ENCODE assay signal across 8 mouse cellular contexts in the genomic region with DNA sequence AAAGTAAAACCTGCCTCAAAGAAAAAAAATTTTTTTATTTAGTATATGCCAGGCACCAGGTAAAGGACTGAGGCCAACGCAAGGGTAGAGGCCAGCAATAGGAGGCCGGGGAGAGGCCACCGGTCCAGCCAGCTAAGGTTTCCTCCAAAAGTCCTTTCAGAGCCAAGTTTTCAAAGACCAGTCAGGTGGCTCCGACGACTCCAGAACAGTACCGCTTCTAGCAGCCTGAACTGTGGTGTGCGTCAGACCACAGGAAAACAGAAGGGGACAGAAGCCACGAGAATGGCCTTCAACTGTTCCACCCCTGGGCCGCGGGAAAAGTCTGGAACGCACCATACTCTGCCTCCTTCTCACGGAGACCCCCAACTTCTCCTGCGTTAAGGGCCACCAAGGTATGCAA. TPM values are rescaled to one million over a fixed set of nuclear protein-coding genes. Genes with fewer than 3 reads are reported as not detected.
DNase-seq lines count a peak whose midpoint lies in the region; ATAC-seq and TF ChIP-seq lines count a peak whose summit lies in the region.

No protein-coding gene starts in this region.

- peak; percentile 36 for DNase-seq in gastrocnemius, adult 2 months
- no peak for DNase-seq in gastrocnemius, postnatal 4 days (ENCODE audit: low spot score in 2 of 2)
- DNase-seq in hindbrain, embryonic 14.5 days (ENCODE audit: low spot score), result no peak
- no peak for DNase-seq in gastrocnemius, postnatal 25 days
- DNase-seq in right cerebral cortex, postnatal 36 days (ENCODE audit: low spot score in 2 of 2), result no peak

- peak overlapping the region; percentile 99 for H3K4me2 ChIP-seq in hindbrain, embryonic 14.5 days (replicated peaks)
- peak overlapping the region; percentile 97 for H3K4me2 ChIP-seq in liver, embryonic 12.5 days
- peak overlapping the region; percentile 92 for H3K4me2 ChIP-seq in stomach, embryonic 15.5 days

- peak overlapping the region; percentile 84 for H3K9ac ChIP-seq in hindbrain, embryonic 14.5 days
- H3K9ac ChIP-seq in liver, embryonic 12.5 days, result peak overlapping the region; percentile 76
- 0 out of 2 replicates have a peak overlapping the region, but pooled peaks have one; percentile 35 for H3K9ac ChIP-seq in stomach, embryonic 15.5 days

- no peaks in the 10 kb centered on the region for H3K36me3 ChIP-seq in hindbrain, embryonic 14.5 days (replicated peaks; ENCODE audit: control insufficient read depth, insufficient read depth)
- no peaks in the 10 kb centered on the region for H3K36me3 ChIP-seq in liver, embryonic 12.5 days
- H3K36me3 ChIP-seq in stomach, embryonic 15.5 days, result no peaks in the 10 kb centered on the region

- peak overlapping the region; percentile 83 for H3K4me3 ChIP-seq in gastrocnemius, adult 2 months
- peak overlapping the region; percentile 81 for H3K4me3 ChIP-seq in bone marrow macrophage, adult 2 months (ENCODE audit: insufficient read depth, low read length)
- H3K4me3 ChIP-seq in hindbrain, embryonic 14.5 days (replicated peaks; ENCODE audit: low read length), result peak overlapping the region; percentile 85
- peak overlapping the region; percentile 77 for H3K4me3 ChIP-seq in liver, embryonic 12.5 days
- peak overlapping the region; percentile 58 for H3K4me3 ChIP-seq in stomach, embryonic 15.5 days (replicated peaks)

- TF ChIP-seq POLR2A in bone marrow macrophage, adult 2 months (IDR thresholded peaks at IDR 0.05; ENCODE audit: borderline replicate concordance, low read depth, low read length), result no peak

- H3K9me3 ChIP-seq in hindbrain, embryonic 14.5 days (ENCODE audit: control insufficient read depth, low read length), result no peaks in the 10 kb centered on the region
- no peaks in the 10 kb centered on the region for H3K9me3 ChIP-seq in liver, embryonic 12.5 days (replicated peaks)
- H3K9me3 ChIP-seq in stomach, embryonic 15.5 days, result no peaks in the 10 kb centered on the region

- peaks cover 15% of the 10 kb centered on the region for H3K4me1 ChIP-seq in bone marrow macrophage, adult 2 months (ENCODE audit: control insufficient read depth, insufficient read depth, low read length)
- peaks cover 13% of the 10 kb centered on the region for H3K4me1 ChIP-seq in hindbrain, embryonic 14.5 days (replicated peaks; ENCODE audit: control insufficient read depth, insufficient read depth, low read length)
- peaks cover 32% of the 10 kb centered on the region for H3K4me1 ChIP-seq in liver, embryonic 12.5 days
- peaks cover 8% of the 10 kb centered on the region; the same call in 1 of the 2 replicates for H3K4me1 ChIP-seq in stomach, embryonic 15.5 days

- WGBS in hindbrain, embryonic 14.5 days, result 23% methylated on average over 13 of the region's 13 CpGs
- WGBS in liver, embryonic 12.5 days (ENCODE audit: insufficient replicate concordance), result 13% methylated on average over 13 of the region's 13 CpGs
- WGBS in stomach, embryonic 15.5 days, result 24% methylated on average over 13 of the region's 13 CpGs

- intact Hi-C loops in gastrocnemius, adult 2 months (cut with DNase I), result no loop called here

- peak overlapping the region; percentile 95 for H3K27ac ChIP-seq in gastrocnemius, adult 2 months
- H3K27ac ChIP-seq in bone marrow macrophage, adult 2 months (ENCODE audit: insufficient read depth, low read depth, low read length), result no peak overlapping the region
- no peak overlapping the region for H3K27ac ChIP-seq in hindbrain, embryonic 14.5 days
- no peak overlapping the region for H3K27ac ChIP-seq in liver, embryonic 12.5 days
- H3K27ac ChIP-seq in stomach, embryonic 15.5 days, result no peak overlapping the region

- H3K27me3 ChIP-seq in hindbrain, embryonic 14.5 days (ENCODE audit: control insufficient read depth, insufficient read depth, low read length), result 0 out of 2 replicates have a peak, but pooled peaks cover 6% of the 10 kb centered on the region
- H3K27me3 ChIP-seq in liver, embryonic 12.5 days (replicated peaks), result no peaks in the 10 kb centered on the region
- no peaks in the 10 kb centered on the region for H3K27me3 ChIP-seq in stomach, embryonic 15.5 days (replicated peaks)

- no peak for ATAC-seq in hindbrain, embryonic 14.5 days (ENCODE audit: low FRiP score)
- ATAC-seq in liver, embryonic 12.5 days, result no peak
- no peak for ATAC-seq in stomach, embryonic 15.5 days (ENCODE audit: insufficient read depth, low FRiP score, low read depth)

- TF ChIP-seq CTCF in gastrocnemius, adult 2 months (IDR thresholded peaks at IDR 0.05), result no peak
- TF ChIP-seq CTCF in bone marrow macrophage, adult 2 months (IDR thresholded peaks at IDR 0.05; ENCODE audit: low read depth, low read length), result no peak

RNA-seq across cellular contexts. Expression of a gene that starts 1.2 kb away (rescaled TPM):
- total RNA-seq in gastrocnemius, adult 2 months (2021), result 10 to 100 TPM; 16.4 to 22.3 TPM
- 10 to 100 TPM; 26.6 to 27.0 TPM for total RNA-seq in gastrocnemius, postnatal 4 days (2021)
- polyA plus RNA-seq in bone marrow macrophage, adult 2 months (2012; ENCODE audit: insufficient read depth, insufficient read length, missing spikeins), result 20.1 and 21.5 TPM in 2 replicates
- polyA plus RNA-seq in hindbrain, embryonic 14.5 days (2014; fragmentation: Nextera tagmentation; extraction: Ambion mirVana), result 21.0 and 23.2 TPM in 2 replicates
- 10.5 and 10.9 TPM in 2 replicates for polyA plus RNA-seq in liver, embryonic 12.5 days (2016; fragmentation: Nextera tagmentation; extraction: Ambion mirVana)
- polyA plus RNA-seq in stomach, embryonic 15.5 days (2015; fragmentation: Nextera tagmentation; extraction: Ambion mirVana), result 17.3 and 18.6 TPM in 2 replicates
- total RNA-seq in gastrocnemius, postnatal 25 days (2021), result 10 to 100 TPM; 17.6 to 18.4 TPM

RNA-seq across cellular contexts. Expression of a gene that starts 45.8 kb away (rescaled TPM):
- 1 to 10 TPM; 2.0 to 3.7 TPM for total RNA-seq in gastrocnemius, adult 2 months (2021)
- 1 to 10 TPM; 8.2 to 8.4 TPM for total RNA-seq in gastrocnemius, postnatal 4 days (2021)
- polyA plus RNA-seq in bone marrow macrophage, adult 2 months (2012; ENCODE audit: insufficient read depth, insufficient read length, missing spikeins), result 1.7 and 2.1 TPM in 2 replicates
- 2.7 and 3.6 TPM in 2 replicates for polyA plus RNA-seq in hindbrain, embryonic 14.5 days (2014; fragmentation: Nextera tagmentation; extraction: Ambion mirVana)
- 0.55 and 0.63 TPM in 2 replicates for polyA plus RNA-seq in liver, embryonic 12.5 days (2016; fragmentation: Nextera tagmentation; extraction: Ambion mirVana)
- polyA plus RNA-seq in stomach, embryonic 15.5 days (2015; fragmentation: Nextera tagmentation; extraction: Ambion mirVana), result 2.0 and 2.3 TPM in 2 replicates
- 1 to 10 TPM; 3.2 to 3.6 TPM for total RNA-seq in gastrocnemius, postnatal 25 days (2021)

RNA-seq across cellular contexts. Expression of a gene that starts 49.9 kb away (rescaled TPM):
- 10 to 100 TPM; 34.1 to 35.4 TPM for total RNA-seq in gastrocnemius, adult 2 months (2021)
- 10 to 100 TPM; 43.9 to 44.9 TPM for total RNA-seq in gastrocnemius, postnatal 4 days (2021)
- 725 and 1,319 TPM in 2 replicates for polyA plus RNA-seq in bone marrow macrophage, adult 2 months (2012; ENCODE audit: insufficient read depth, insufficient read length, missing spikeins)
- 211 and 298 TPM in 2 replicates for polyA plus RNA-seq in hindbrain, embryonic 14.5 days (2014; fragmentation: Nextera tagmentation; extraction: Ambion mirVana)
- polyA plus RNA-seq in liver, embryonic 12.5 days (2016; fragmentation: Nextera tagmentation; extraction: Ambion mirVana), result 275 and 335 TPM in 2 replicates
- polyA plus RNA-seq in stomach, embryonic 15.5 days (2015; fragmentation: Nextera tagmentation; extraction: Ambion mirVana), result 360 and 1,042 TPM in 2 replicates
- total RNA-seq in gastrocnemius, postnatal 25 days (2021), result 10 to 100 TPM; 11.9 to 22.3 TPM
